Mouse (Mus musculus): ENCODE measurements around the gene H2-Ob. TPM values are rescaled to one million over a fixed set of nuclear protein-coding genes. Genes with fewer than 3 reads are reported as not detected.
A peak's percentile ranks its signal among the peaks of the same experiment; 100 is the strongest.

Gene H2-Ob
- polyA plus RNA-seq (2015; fragmentation: Nextera tagmentation; extraction: Ambion mirVana) = 0.13 and 0.16 TPM in 2 replicates

DNA sequence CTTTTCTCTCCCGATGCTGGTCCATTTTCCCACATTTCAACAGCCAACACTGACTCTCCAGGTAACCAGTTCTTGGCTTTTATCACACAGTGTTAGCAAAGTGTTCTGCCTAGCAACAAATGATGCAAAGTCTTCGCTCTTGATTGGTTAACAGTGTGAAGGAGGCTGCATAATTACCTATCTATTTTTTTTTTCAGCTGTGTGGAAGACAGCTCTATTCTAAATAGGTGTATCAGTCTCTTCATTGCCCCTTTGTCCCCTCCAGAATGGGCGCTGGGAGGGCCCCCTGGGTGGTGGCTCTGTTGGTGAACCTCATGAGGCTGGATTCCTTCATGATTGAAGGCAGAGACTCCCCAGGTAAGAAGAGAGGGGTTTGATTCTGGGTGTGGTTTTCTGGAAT is at the start of gene H2-Ob:
Gene H2-Ob, plus strand, starts transcription at position 198 of the 400 bp plus-strand sequence.
- ATAC-seq (ENCODE audit: low FRiP score, low TSS enrichment) = peak; percentile 74
- Histone ChIP-seq H3K27ac (replicated peaks) (no peak within 1 kb of the TSS), H3K4me3 (ENCODE audit: low read depth, low read length) (no peak within 1 kb of the TSS), H3K9ac (ENCODE audit: low read length) (no peak within 1 kb of the TSS), H3K4me1 (replicated peaks; ENCODE audit: control insufficient read depth, insufficient read depth) (no peaks in the 10 kb centered on the region), H3K36me3 (ENCODE audit: control insufficient read depth, insufficient read depth, low read length) (no peaks in the 10 kb centered on the region), H3K9me3 (ENCODE audit: control insufficient read depth, low read length) (no peaks in the 10 kb centered on the region), H3K4me2 (replicated peaks; ENCODE audit: low read depth) (no peak within 1 kb of the TSS), H3K27me3 (ENCODE audit: control insufficient read depth, insufficient read depth, low read length) (no peaks in the 10 kb centered on the region)
- 65% methylated on average over 3 of the region's 3 CpGs for WGBS
- DNase-seq (ENCODE audit: low spot score) = peak; percentile 45
- TF ChIP-seq EP300 (optimal IDR thresholded peaks at IDR 0.05) = no peak
- no peak for TF ChIP-seq CTCF (IDR thresholded peaks at IDR 0.05; ENCODE audit: low read depth)

DNA sequence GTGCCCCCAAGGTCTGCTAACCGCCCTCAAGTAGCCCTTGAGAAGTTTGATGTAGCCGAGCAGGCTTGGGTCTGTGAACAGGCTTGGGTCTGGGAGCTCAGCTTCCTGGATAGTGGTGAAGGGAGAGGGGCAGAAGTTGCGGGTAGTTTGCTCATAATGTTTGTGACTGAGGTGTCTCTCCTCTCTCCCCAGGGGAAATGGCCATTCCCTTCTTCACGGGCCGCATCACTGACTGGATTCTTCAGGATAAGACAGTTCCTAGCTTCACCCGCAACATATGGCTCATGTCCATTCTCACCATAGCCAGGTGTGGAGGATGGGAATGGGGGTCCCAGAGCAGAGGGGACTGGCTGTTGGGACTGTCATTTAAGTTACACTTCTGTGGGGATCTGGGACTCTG is 49.7 kb upstream of the H2-Ob start:
- WGBS = 85% methylated on average over 6 of the region's 6 CpGs
- no peaks in the 10 kb centered on the region for H3K9me3 ChIP-seq (ENCODE audit: control insufficient read depth, low read length)
- H3K9ac ChIP-seq (ENCODE audit: low read length) = no peak overlapping the region
- H3K4me1 ChIP-seq (replicated peaks; ENCODE audit: control insufficient read depth, insufficient read depth) = no peaks in the 10 kb centered on the region
- DNase-seq (ENCODE audit: low spot score) (no peak), ATAC-seq (ENCODE audit: low FRiP score, low TSS enrichment) (no peak)
- H3K27ac ChIP-seq (replicated peaks) = no peak overlapping the region
- no peaks in the 10 kb centered on the region for H3K36me3 ChIP-seq (ENCODE audit: control insufficient read depth, insufficient read depth, low read length)
- TF ChIP-seq CTCF (IDR thresholded peaks at IDR 0.05; ENCODE audit: low read depth) (no peak), EP300 (optimal IDR thresholded peaks at IDR 0.05) (no peak)
- H3K4me2 ChIP-seq (replicated peaks; ENCODE audit: low read depth) = no peak overlapping the region
- no peaks in the 10 kb centered on the region for H3K27me3 ChIP-seq (ENCODE audit: control insufficient read depth, insufficient read depth, low read length)
- no peak overlapping the region for H3K4me3 ChIP-seq (ENCODE audit: low read depth, low read length)

DNA sequence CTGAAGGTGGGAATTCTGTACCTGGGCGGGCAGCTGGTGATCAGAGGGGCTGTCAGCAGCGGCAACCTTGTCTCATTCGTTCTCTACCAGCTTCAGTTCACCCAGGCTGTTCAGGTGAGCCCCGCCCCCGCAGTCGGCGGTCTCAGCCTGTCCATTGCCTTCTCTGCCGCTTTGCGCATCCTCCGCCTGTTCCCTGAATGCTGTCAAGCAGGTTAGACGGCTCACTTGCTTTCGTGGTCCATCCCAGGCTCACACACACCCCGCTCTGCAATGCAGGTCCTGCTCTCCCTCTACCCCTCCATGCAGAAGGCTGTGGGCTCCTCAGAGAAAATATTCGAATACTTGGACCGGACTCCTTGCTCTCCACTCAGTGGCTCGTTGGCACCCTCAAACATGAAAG is 45.9 kb upstream of the H2-Ob start:
- Histone ChIP-seq H3K9ac (ENCODE audit: low read length) (no peak overlapping the region), H3K36me3 (ENCODE audit: control insufficient read depth, insufficient read depth, low read length) (no peaks in the 10 kb centered on the region), H3K27me3 (ENCODE audit: control insufficient read depth, insufficient read depth, low read length) (no peaks in the 10 kb centered on the region; the same call in 1 of the 2 replicates), H3K4me2 (replicated peaks; ENCODE audit: low read depth) (no peak overlapping the region), H3K4me3 (ENCODE audit: low read depth, low read length) (no peak overlapping the region), H3K9me3 (ENCODE audit: control insufficient read depth, low read length) (no peaks in the 10 kb centered on the region), H3K4me1 (replicated peaks; ENCODE audit: control insufficient read depth, insufficient read depth) (no peaks in the 10 kb centered on the region), H3K27ac (replicated peaks) (no peak overlapping the region)
- no peak for DNase-seq (ENCODE audit: low spot score)
- 25% methylated on average over 16 of the region's 16 CpGs for whole genome bisulfite sequencing
- no peak for TF ChIP-seq CTCF (IDR thresholded peaks at IDR 0.05; ENCODE audit: low read depth)
- no peak for TF ChIP-seq EP300 (optimal IDR thresholded peaks at IDR 0.05)
- no peak for ATAC-seq (ENCODE audit: low FRiP score, low TSS enrichment)

DNA sequence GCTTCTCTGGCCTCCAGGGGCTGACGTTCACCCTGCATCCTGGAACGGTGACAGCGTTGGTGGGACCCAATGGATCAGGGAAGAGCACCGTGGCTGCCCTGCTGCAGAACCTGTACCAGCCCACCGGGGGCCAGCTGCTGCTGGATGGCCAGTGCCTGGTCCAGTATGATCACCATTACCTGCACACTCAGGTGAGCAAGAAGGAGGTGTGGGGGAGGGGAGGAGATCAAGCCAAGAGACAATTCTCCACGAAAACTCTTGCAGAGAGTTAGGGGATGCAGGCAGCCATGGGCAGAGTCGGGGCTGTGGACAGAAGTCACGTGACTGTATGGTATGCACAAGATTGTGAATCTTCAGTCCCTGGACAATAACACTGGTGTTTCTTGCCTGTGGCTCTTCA is 45.2 kb upstream of the H2-Ob start:
- Histone ChIP-seq H3K9ac (ENCODE audit: low read length) (no peak overlapping the region), H3K27ac (replicated peaks) (no peak overlapping the region), H3K27me3 (ENCODE audit: control insufficient read depth, insufficient read depth, low read length) (no peaks in the 10 kb centered on the region; the same call in 1 of the 2 replicates), H3K4me1 (replicated peaks; ENCODE audit: control insufficient read depth, insufficient read depth) (no peaks in the 10 kb centered on the region), H3K4me2 (replicated peaks; ENCODE audit: low read depth) (no peak overlapping the region), H3K4me3 (ENCODE audit: low read depth, low read length) (no peak overlapping the region), H3K36me3 (ENCODE audit: control insufficient read depth, insufficient read depth, low read length) (no peaks in the 10 kb centered on the region), H3K9me3 (ENCODE audit: control insufficient read depth, low read length) (no peaks in the 10 kb centered on the region)
- DNase-seq (ENCODE audit: low spot score) (no peak), ATAC-seq (ENCODE audit: low FRiP score, low TSS enrichment) (no peak)
- 50% methylated on average over 8 of the region's 8 CpGs for WGBS
- no peak for TF ChIP-seq CTCF (IDR thresholded peaks at IDR 0.05; ENCODE audit: low read depth)
- no peak for TF ChIP-seq EP300 (optimal IDR thresholded peaks at IDR 0.05)

DNA sequence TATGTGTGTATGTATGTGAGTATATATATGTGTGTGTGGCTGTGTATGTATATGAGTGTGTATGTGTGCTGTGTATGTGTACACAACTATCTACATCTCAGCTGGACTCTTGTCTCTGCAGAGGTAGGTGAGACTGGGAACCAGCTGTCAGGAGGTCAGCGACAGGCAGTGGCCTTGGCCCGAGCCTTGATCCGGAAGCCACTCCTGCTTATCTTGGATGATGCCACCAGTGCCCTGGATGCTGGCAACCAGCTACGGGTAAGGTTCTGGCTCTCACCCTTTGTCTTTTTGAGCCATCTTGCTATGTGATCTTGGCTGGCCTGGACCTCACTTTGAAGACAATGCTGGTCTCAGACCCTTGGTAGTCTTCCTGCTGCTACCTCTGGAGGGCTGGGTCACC is 44.0 kb upstream of the H2-Ob start:
- H3K36me3 ChIP-seq (ENCODE audit: control insufficient read depth, insufficient read depth, low read length) = no peaks in the 10 kb centered on the region
- 92% methylated on average over 4 of the region's 4 CpGs for WGBS
- no peak for DNase-seq (ENCODE audit: low spot score)
- H3K27ac ChIP-seq (replicated peaks) = no peak overlapping the region
- no peak overlapping the region for H3K4me3 ChIP-seq (ENCODE audit: low read depth, low read length)
- no peaks in the 10 kb centered on the region for H3K4me1 ChIP-seq (replicated peaks; ENCODE audit: control insufficient read depth, insufficient read depth)
- H3K4me2 ChIP-seq (replicated peaks; ENCODE audit: low read depth) = no peak overlapping the region
- no peak for TF ChIP-seq EP300 (optimal IDR thresholded peaks at IDR 0.05)
- no peak for TF ChIP-seq CTCF (IDR thresholded peaks at IDR 0.05; ENCODE audit: low read depth)
- H3K9me3 ChIP-seq (ENCODE audit: control insufficient read depth, low read length) = no peaks in the 10 kb centered on the region
- ATAC-seq (ENCODE audit: low FRiP score, low TSS enrichment) = no peak
- H3K9ac ChIP-seq (ENCODE audit: low read length) = no peak overlapping the region
- no peaks in the 10 kb centered on the region; the same call in 1 of the 2 replicates for H3K27me3 ChIP-seq (ENCODE audit: control insufficient read depth, insufficient read depth, low read length)

DNA sequence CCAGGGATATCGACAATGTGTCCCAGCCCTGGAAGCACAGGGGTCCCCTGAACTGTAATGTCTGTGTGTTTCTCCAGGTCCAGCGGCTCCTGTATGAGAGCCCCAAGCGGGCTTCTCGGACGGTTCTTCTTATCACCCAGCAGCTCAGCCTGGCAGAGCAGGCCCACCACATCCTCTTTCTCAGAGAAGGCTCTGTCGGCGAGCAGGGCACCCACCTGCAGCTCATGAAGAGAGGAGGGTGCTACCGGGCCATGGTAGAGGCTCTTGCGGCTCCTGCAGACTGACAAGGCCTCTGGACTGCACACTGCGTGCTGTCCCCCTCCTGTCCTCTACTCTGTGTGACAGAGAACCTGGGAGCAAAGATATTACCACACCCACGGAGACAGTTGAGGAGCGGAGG is 42.2 kb upstream of the H2-Ob start:
- TF ChIP-seq CTCF (IDR thresholded peaks at IDR 0.05; ENCODE audit: low read depth) (no peak), EP300 (optimal IDR thresholded peaks at IDR 0.05) (no peak)
- no peaks in the 10 kb centered on the region for H3K9me3 ChIP-seq (ENCODE audit: control insufficient read depth, low read length)
- H3K27ac ChIP-seq (replicated peaks) = no peak overlapping the region
- WGBS = 63% methylated on average over 12 of the region's 12 CpGs
- ATAC-seq (ENCODE audit: low FRiP score, low TSS enrichment) (no peak), DNase-seq (ENCODE audit: low spot score) (no peak)
- no peaks in the 10 kb centered on the region for H3K4me1 ChIP-seq (replicated peaks; ENCODE audit: control insufficient read depth, insufficient read depth)
- no peak overlapping the region for H3K4me2 ChIP-seq (replicated peaks; ENCODE audit: low read depth)
- H3K36me3 ChIP-seq (ENCODE audit: control insufficient read depth, insufficient read depth, low read length) = no peaks in the 10 kb centered on the region
- H3K27me3 ChIP-seq (ENCODE audit: control insufficient read depth, insufficient read depth, low read length) = no peaks in the 10 kb centered on the region; the same call in 1 of the 2 replicates
- H3K9ac ChIP-seq (ENCODE audit: low read length) = no peak overlapping the region
- H3K4me3 ChIP-seq (ENCODE audit: low read depth, low read length) = no peak overlapping the region

Data from stomach, postnatal 0 days (tissue).